ENCODE assay signal across 18 mouse cellular contexts in genomic region chr1:92361677-92362076, GRCm38 (mm10).
DNase-seq lines count a peak whose midpoint lies in the region; ATAC-seq lines count a peak whose summit lies in the region.
"Had no signal": no experiment of that assay in that cellular context is flagged by ENCODE, and none has a peak within 500 bp of the region (broad histone marks: within the 10 kb centered on the region; RNA-seq: fewer than 3 reads in every experiment).

No protein-coding gene starts in this region.

- no peaks in the 10 kb centered on the region for H3K9me3 ChIP-seq in hindbrain, embryonic 12.5 days (replicated peaks)
- H3K9me3 ChIP-seq in hindbrain, embryonic 11.5 days (ENCODE audit: control insufficient read depth, low read length): no peaks in the 10 kb centered on the region
- H3K9me3 ChIP-seq in hindbrain, embryonic 15.5 days: no peaks in the 10 kb centered on the region
- no peaks in the 10 kb centered on the region for H3K9me3 ChIP-seq in midbrain, embryonic 12.5 days
- H3K9me3 ChIP-seq in neural tube, embryonic 15.5 days (replicated peaks): no peaks in the 10 kb centered on the region
- H3K9me3 ChIP-seq: limb, embryonic 13.5 days; liver, embryonic 13.5 days; lung, embryonic 15.5 days; neural tube, embryonic 12.5 days had no signal

- H3K4me2 ChIP-seq in hindbrain, embryonic 12.5 days (replicated peaks): no peak overlapping the region
- H3K4me2 ChIP-seq in hindbrain, embryonic 11.5 days (replicated peaks; ENCODE audit: low read depth, low read length): no peak overlapping the region
- H3K4me2 ChIP-seq in hindbrain, embryonic 15.5 days: no peak overlapping the region
- H3K4me2 ChIP-seq in midbrain, embryonic 12.5 days (replicated peaks): no peak overlapping the region
- H3K4me2 ChIP-seq in neural tube, embryonic 15.5 days: peak overlapping the region; percentile 19
- H3K4me2 ChIP-seq: limb, embryonic 13.5 days; liver, embryonic 13.5 days; lung, embryonic 15.5 days; neural tube, embryonic 12.5 days had no signal

- peak overlapping the region; percentile 41 for H3K27ac ChIP-seq in hindbrain, embryonic 12.5 days
- H3K27ac ChIP-seq in hindbrain, embryonic 11.5 days (ENCODE audit: low read depth, low read length): no peak overlapping the region
- peak overlapping the region; percentile 74 for H3K27ac ChIP-seq in hindbrain, embryonic 15.5 days (replicated peaks)
- H3K27ac ChIP-seq in midbrain, embryonic 12.5 days (replicated peaks): peak overlapping the region; percentile 52
- H3K27ac ChIP-seq in neural tube, embryonic 15.5 days (replicated peaks): peak overlapping the region; percentile 82
- H3K27ac ChIP-seq: kidney, postnatal 0 days; limb, embryonic 13.5 days; liver, embryonic 13.5 days; lung, embryonic 15.5 days; neural tube, embryonic 12.5 days had no signal

- no peak for DNase-seq in hindbrain, embryonic 11.5 days (ENCODE audit: low spot score)
- DNase-seq in testis, postnatal 10 days (ENCODE audit: low spot score): no peak
- no peak for DNase-seq in urinary bladder, postnatal 14 days (ENCODE audit: low spot score)
- DNase-seq: adrenal gland, postnatal 10 days; cerebellum, postnatal 10 days; gastrocnemius, postnatal 36 days; kidney, adult 18-20 months; liver, embryonic 13.5 days; lung, postnatal 4 days; right cerebral cortex, postnatal 25 days had no signal

- 0 out of 2 replicates have a peak, but pooled peaks cover 9% of the 10 kb centered on the region for H3K4me1 ChIP-seq in hindbrain, embryonic 12.5 days
- H3K4me1 ChIP-seq in hindbrain, embryonic 11.5 days (replicated peaks; ENCODE audit: control insufficient read depth, insufficient read depth, low read length): no peaks in the 10 kb centered on the region
- H3K4me1 ChIP-seq in hindbrain, embryonic 15.5 days (replicated peaks): peaks cover 13% of the 10 kb centered on the region
- H3K4me1 ChIP-seq in midbrain, embryonic 12.5 days: peaks cover 8% of the 10 kb centered on the region; the same call in 1 of the 2 replicates
- H3K4me1 ChIP-seq in neural tube, embryonic 15.5 days: peaks cover 30% of the 10 kb centered on the region
- H3K4me1 ChIP-seq: limb, embryonic 13.5 days; lung, embryonic 15.5 days; neural tube, embryonic 12.5 days had no signal

- 75% methylated on average over 7 of the region's 7 CpGs for WGBS in hindbrain, embryonic 12.5 days
- 89% methylated on average over 7 of the region's 7 CpGs for WGBS in hindbrain, embryonic 11.5 days
- 46% methylated on average over 7 of the region's 7 CpGs for whole genome bisulfite sequencing in hindbrain, embryonic 15.5 days
- 81% methylated on average over 7 of the region's 7 CpGs for WGBS in midbrain, embryonic 12.5 days
- 49% methylated on average over 7 of the region's 7 CpGs for WGBS in neural tube, embryonic 15.5 days

- H3K9ac ChIP-seq in hindbrain, embryonic 12.5 days: no peak overlapping the region
- no peak overlapping the region for H3K9ac ChIP-seq in hindbrain, embryonic 11.5 days (ENCODE audit: low read depth, low read length)
- no peak overlapping the region for H3K9ac ChIP-seq in hindbrain, embryonic 15.5 days
- no peak overlapping the region for H3K9ac ChIP-seq in midbrain, embryonic 12.5 days (replicated peaks)
- H3K9ac ChIP-seq in neural tube, embryonic 15.5 days (replicated peaks): no peak overlapping the region
- H3K9ac ChIP-seq: limb, embryonic 13.5 days; liver, embryonic 13.5 days; lung, embryonic 15.5 days; neural tube, embryonic 12.5 days had no signal

- H3K36me3 ChIP-seq in hindbrain, embryonic 12.5 days: no peaks in the 10 kb centered on the region
- no peaks in the 10 kb centered on the region for H3K36me3 ChIP-seq in hindbrain, embryonic 11.5 days (ENCODE audit: control insufficient read depth, insufficient read depth, low read length)
- H3K36me3 ChIP-seq in hindbrain, embryonic 15.5 days: no peaks in the 10 kb centered on the region
- H3K36me3 ChIP-seq in midbrain, embryonic 12.5 days: no peaks in the 10 kb centered on the region
- no peaks in the 10 kb centered on the region for H3K36me3 ChIP-seq in neural tube, embryonic 15.5 days
- H3K36me3 ChIP-seq: limb, embryonic 13.5 days; liver, embryonic 13.5 days; lung, embryonic 15.5 days; neural tube, embryonic 12.5 days had no signal

- H3K4me3 ChIP-seq in hindbrain, embryonic 12.5 days: no peak overlapping the region
- no peak overlapping the region for H3K4me3 ChIP-seq in hindbrain, embryonic 11.5 days (ENCODE audit: low read depth, low read length)
- no peak overlapping the region for H3K4me3 ChIP-seq in hindbrain, embryonic 15.5 days
- H3K4me3 ChIP-seq in midbrain, embryonic 12.5 days: no peak overlapping the region
- H3K4me3 ChIP-seq in neural tube, embryonic 15.5 days (replicated peaks): no peak overlapping the region
- H3K4me3 ChIP-seq: limb, embryonic 13.5 days; liver, embryonic 13.5 days; lung, embryonic 15.5 days; neural tube, embryonic 12.5 days had no signal

- no peaks in the 10 kb centered on the region for H3K27me3 ChIP-seq in hindbrain, embryonic 12.5 days
- H3K27me3 ChIP-seq in hindbrain, embryonic 11.5 days (ENCODE audit: control insufficient read depth, insufficient read depth, low read length): no peaks in the 10 kb centered on the region; the same call in 1 of the 2 replicates
- no peaks in the 10 kb centered on the region for H3K27me3 ChIP-seq in hindbrain, embryonic 15.5 days
- no peaks in the 10 kb centered on the region for H3K27me3 ChIP-seq in midbrain, embryonic 12.5 days
- no peaks in the 10 kb centered on the region for H3K27me3 ChIP-seq in neural tube, embryonic 15.5 days (replicated peaks)
- H3K27me3 ChIP-seq: limb, embryonic 13.5 days; liver, embryonic 13.5 days; lung, embryonic 15.5 days; neural tube, embryonic 12.5 days had no signal

- no peak for ATAC-seq in hindbrain, embryonic 12.5 days (ENCODE audit: low FRiP score)
- no peak for ATAC-seq in hindbrain, embryonic 11.5 days (ENCODE audit: low FRiP score)
- peak; percentile 36; the same call in 1 of the 2 replicates for ATAC-seq in hindbrain, embryonic 15.5 days (ENCODE audit: low FRiP score, low read depth)
- no peak for ATAC-seq in midbrain, embryonic 12.5 days (ENCODE audit: low FRiP score, low read depth)
- ATAC-seq in neural tube, embryonic 15.5 days (ENCODE audit: low FRiP score): peak; percentile 56

Comparison
In these comparisons a context has a peak if more than half of its experiments do, and no peak if none do; other contexts are left out.
1. ATAC-seq: peak in hindbrain, embryonic 15.5 days (single experiment) and neural tube, embryonic 15.5 days (single experiment); none in hindbrain, embryonic 12.5 days (single experiment), hindbrain, embryonic 11.5 days (single experiment) and midbrain, embryonic 12.5 days (single experiment).